Mouse (Mus musculus): ENCODE results near the gene Olfr800.

DNA sequence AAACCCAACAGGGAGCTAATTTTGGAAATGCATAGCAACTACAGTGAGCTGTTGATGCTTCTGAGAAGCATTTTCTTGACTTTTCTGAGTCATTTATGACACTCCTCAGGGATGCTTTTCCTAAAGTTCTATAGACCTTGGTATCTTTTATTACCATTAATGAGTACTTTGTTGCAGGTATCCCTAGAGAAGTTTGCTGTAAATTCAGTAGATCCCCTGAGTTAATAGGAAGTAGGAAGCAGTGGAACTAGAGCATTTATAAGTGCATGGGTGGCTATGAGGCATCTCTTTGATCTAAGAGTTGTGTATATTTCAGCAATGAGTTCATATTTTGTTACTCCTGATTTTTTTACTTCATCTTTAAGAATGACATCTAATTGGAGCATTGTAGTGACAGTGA, 45.4 kb downstream of the Olfr800 start, which contains the start of gene Olfr804:
- TF ChIP-seq CTCF (IDR thresholded peaks at IDR 0.05; ENCODE audit: extremely low read depth, insufficient read depth, low read length) (no peak), POLR2A (IDR thresholded peaks at IDR 0.05; ENCODE audit: extremely low read depth, insufficient read depth, low read length) (no peak)

All from cortical plate, adult 2 months (tissue).